Mouse (Mus musculus): ENCODE results near the gene Zer1.
A peak's percentile ranks its signal among the peaks of the same experiment; 100 is the strongest.

Zer1 gene

GRCm38 (mm10) chr2:30048699-30049388 lies 75.5 kb downstream of the Zer1 start, which contains the start of gene Wdr34:
Wdr34 (minus strand) TSS chr2:30048881.
- peak; percentile 98 for DNase-seq

GRCm38 (mm10) chr2:30048101-30048501 lies 76.3 kb downstream of the Zer1 start:
- DNase-seq, result no peak

Measured in lung, postnatal 36 days (tissue).